Mouse (Mus musculus) right cerebral cortex, postnatal 14 days (tissue): ENCODE measurements at regions not wholly inside any gene's neighbourhood (a gene's known extent, or its start where the extent isn't known, plus 50 kb on each side); places are given as distances from the start of the nearest gene placed in this dataset.

Experiments used
- DNase-seq: peaks from one replicate; pipeline ENCODE4 v3.0.0; 2022

GRCm38 (mm10) chr13:18063677-18064076 is 70.5 kb upstream of the Yae1d1 start:
- DNase-seq: no peak

- DNase-seq: no peak
Observed at GRCm38 (mm10) chr13:18060265-18060664, 67.1 kb upstream of the Yae1d1 start.

- DNase-seq: peak; percentile 42
Observed at GRCm38 (mm10) chr13:18057231-18057912, 64.2 kb upstream of the Yae1d1 start.

GRCm38 (mm10) chr13:18056816-18057215 is 63.7 kb upstream of the Yae1d1 start:
- DNase-seq: no peak

- DNase-seq: no peak
Observed at GRCm38 (mm10) chr13:18043154-18043553, 50.0 kb upstream of the Yae1d1 start.
